Mouse (Mus musculus) cortical plate, adult 2 months (tissue): ENCODE data around the gene Col15a1. TPM values are rescaled to one million over a fixed set of nuclear protein-coding genes. Genes with fewer than 3 reads are reported as not detected.

ENCODE experiments used
- H3K27ac ChIP-seq: fragments of 200-500 bp; 2 replicates; pipeline ENCODE4 v1.5.1; 2012; ENCODE audit warnings: low read length, control low read depth, inconsistent platforms; ENCODE audit not compliant: insufficient read depth
- H3K4me1 ChIP-seq: fragments of 200-500 bp; 2 replicates; pipeline ENCODE4 v1.6.1; 2011; ENCODE audit warnings: low read length; ENCODE audit not compliant: control insufficient read depth, insufficient read depth
- H3K4me3 ChIP-seq: fragments of 200-500 bp; 2 replicates; pipeline ENCODE4 v1.5.1; 2011; ENCODE audit warnings: mild to moderate bottlenecking, low read length, control low read depth; ENCODE audit not compliant: insufficient read depth
- CTCF ChIP-seq: fragments of 200-500 bp; IDR thresholded peaks from 2 replicates; pipeline ENCODE4 v1.5.1; 2011; ENCODE audit warnings: mild to moderate bottlenecking, control low read depth, low read length; ENCODE audit not compliant: insufficient read depth; ENCODE audit errors: extremely low read depth
- POLR2A ChIP-seq: fragments of 200-500 bp; IDR thresholded peaks from 2 replicates; pipeline ENCODE4 v1.6.1; 2011; ENCODE audit warnings: mild to moderate bottlenecking, low read length, control low read depth; ENCODE audit not compliant: insufficient read depth; ENCODE audit errors: extremely low read depth
- polyA plus RNA-seq: library from polyadenylated mRNA; depleted of rRNA; stranded (reverse); fragments of >200 nt; gene quantifications from 2 replicates; pipeline ENCODE4 v1.2.3, GENCODE M21; 2012; rRNA removed

Gene Col15a1
- 11.7 and 11.8 TPM in 2 replicates for polyA plus RNA-seq

- H3K27ac ChIP-seq: no peak within 1 kb of the TSS
- TF ChIP-seq CTCF: no peak
- no peaks in the 10 kb centered on the region for H3K4me1 ChIP-seq
- H3K4me3 ChIP-seq: peak within 1 kb of the TSS; percentile 38
Measured at GRCm38 (mm10) chr4:47207969-47208420, at the start of gene Col15a1. Col15a1 (plus strand) TSS chr4:47208161.

- TF ChIP-seq CTCF (no peak), POLR2A (no peak)
- no peak overlapping the region for H3K4me3 ChIP-seq
- H3K27ac ChIP-seq: no peak overlapping the region
- no peaks in the 10 kb centered on the region for H3K4me1 ChIP-seq
Measured at GRCm38 (mm10) chr4:47161103-47161755, 46.7 kb upstream of the Col15a1 start.

- no peak for TF ChIP-seq CTCF
- no peak for TF ChIP-seq POLR2A
- Histone ChIP-seq H3K4me3 (no peak overlapping the region), H3K4me1 (no peaks in the 10 kb centered on the region), H3K27ac (no peak overlapping the region)
Measured at GRCm38 (mm10) chr4:47161756-47162587, 46.0 kb upstream of the Col15a1 start.

GRCm38 (mm10) chr4:47172314-47172713 is 35.6 kb upstream of the Col15a1 start:
- TF ChIP-seq CTCF: no peak
- TF ChIP-seq POLR2A: no peak
- Histone ChIP-seq H3K27ac (no peak overlapping the region), H3K4me3 (no peak overlapping the region), H3K4me1 (no peaks in the 10 kb centered on the region)

- H3K27ac ChIP-seq: no peak overlapping the region
- no peaks in the 10 kb centered on the region for H3K4me1 ChIP-seq
- H3K4me3 ChIP-seq: no peak overlapping the region
- TF ChIP-seq CTCF (no peak), POLR2A (no peak)
Measured at GRCm38 (mm10) chr4:47177101-47177500, 30.9 kb upstream of the Col15a1 start.

GRCm38 (mm10) chr4:47178261-47178961 is 29.6 kb upstream of the Col15a1 start:
- Histone ChIP-seq H3K27ac (no peak overlapping the region), H3K4me1 (no peaks in the 10 kb centered on the region), H3K4me3 (no peak overlapping the region)
- TF ChIP-seq CTCF (no peak), POLR2A (no peak)

- TF ChIP-seq POLR2A (no peak), CTCF (no peak)
- Histone ChIP-seq H3K27ac (no peak overlapping the region), H3K4me3 (no peak overlapping the region), H3K4me1 (no peaks in the 10 kb centered on the region)
Measured at GRCm38 (mm10) chr4:47179535-47179934, 28.4 kb upstream of the Col15a1 start.

GRCm38 (mm10) chr4:47184058-47184661 is 23.8 kb upstream of the Col15a1 start:
- H3K4me1 ChIP-seq: no peaks in the 10 kb centered on the region
- H3K4me3 ChIP-seq: no peak overlapping the region
- TF ChIP-seq POLR2A (no peak), CTCF (no peak)
- no peak overlapping the region for H3K27ac ChIP-seq

GRCm38 (mm10) chr4:47186514-47186913 is 21.4 kb upstream of the Col15a1 start:
- Histone ChIP-seq H3K27ac (no peak overlapping the region), H3K4me1 (no peaks in the 10 kb centered on the region), H3K4me3 (no peak overlapping the region)
- TF ChIP-seq CTCF (no peak), POLR2A (no peak)
